Mouse (Mus musculus) spleen, adult 2 months (tissue): Measurements from ENCODE around the gene Cpe.

Source experiments
- CTCF ChIP-seq: fragments of 200-500 bp; IDR thresholded peaks from 2 replicates; pipeline ENCODE4 v1.5.1; 2011; ENCODE audit warnings: mild to moderate bottlenecking, inconsistent platforms; ENCODE audit not compliant: insufficient read depth, insufficient read length, insufficient replicate concordance; ENCODE audit errors: extremely low read depth
- POLR2A ChIP-seq: fragments of 200-500 bp; IDR thresholded peaks from 2 replicates; pipeline ENCODE4 v1.6.1; 2011; ENCODE audit warnings: low read depth, low read length, inconsistent platforms

GRCm38 (mm10) chr8:64652285-64652684 lies 40.6 kb downstream of the Cpe start:
- TF ChIP-seq CTCF (no peak), POLR2A (no peak)
